ENCODE assay signal across 23 mouse cellular contexts in the genomic region with DNA sequence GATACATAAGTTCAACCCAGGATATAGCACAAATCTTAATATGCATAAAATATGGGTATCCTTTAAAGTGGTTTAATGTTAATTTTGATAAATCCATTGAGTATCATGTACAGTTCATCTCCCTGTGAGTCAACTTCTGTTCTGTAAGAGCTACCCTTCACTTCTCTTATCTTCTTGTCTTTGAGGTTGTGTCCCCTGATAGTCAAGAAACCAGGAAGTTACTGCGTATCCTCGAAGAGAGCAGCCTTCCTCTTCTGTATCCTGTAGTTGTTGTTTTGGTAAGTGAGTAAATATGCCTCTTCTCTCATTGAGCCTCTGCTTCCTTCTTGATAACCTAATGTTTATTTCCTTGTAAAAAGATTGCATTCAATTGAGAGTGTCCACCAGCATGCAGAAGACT.
A peak's percentile ranks its signal among the peaks of the same experiment; 100 is the strongest.
DNase-seq lines count a peak whose midpoint lies in the region; ATAC-seq and TF ChIP-seq lines count a peak whose summit lies in the region.
"Had no signal": no experiment of that assay in that cellular context is flagged by ENCODE, and none has a peak within 500 bp of the region (broad histone marks: within the 10 kb centered on the region; RNA-seq: fewer than 3 reads in every experiment).

No protein-coding gene starts in this region.

- ATAC-seq in lung, postnatal 0 days = peak; percentile 19; the same call in 1 of the 2 replicates
- ATAC-seq in G1E (ENCODE audit: extremely low read depth, insufficient number of reproducible peaks, low FRiP score, poor library complexity, severe bottlenecking) = peak; percentile 62
- 0 out of 2 replicates have a peak, but pooled peaks have one; percentile 26 for ATAC-seq in megakaryocyte progenitor cell, adult 5-6 weeks (replicated peaks; ENCODE audit: poor library complexity)
- ATAC-seq: CD4-positive, CD25-positive, alpha-beta regulatory T cell, adult 4 months; forebrain, embryonic 13.5 days; forebrain, embryonic 16.5 days; hindbrain, embryonic 16.5 days had no signal

- no peaks in the 10 kb centered on the region for H3K79me2 ChIP-seq in MEL (ENCODE audit: control insufficient read depth, insufficient read depth, low read length, poor library complexity)

- no peak for TF ChIP-seq CTCF in lung, postnatal 0 days (IDR thresholded peaks at IDR 0.05)
- no peak for TF ChIP-seq CTCF in G1E (IDR thresholded peaks at IDR 0.05; ENCODE audit: low read depth, low read length)
- TF ChIP-seq CTCF in MEL (IDR thresholded peaks at IDR 0.05 in 2 of 3, conservative IDR thresholded peaks at IDR 0.05 in 1 of 3; ENCODE audit: control insufficient read depth in 1 of 3, insufficient read depth in 1 of 3, low read depth in 2 of 3, low read length in 3 of 3, poor library complexity in 1 of 3, severe bottlenecking in 1 of 3) = no peak

- WGBS in lung, postnatal 0 days = 50% methylated on average over 2 of the region's 2 CpGs

- H3K36me3 ChIP-seq in lung, postnatal 0 days (ENCODE audit: insufficient read depth, low read length) = no peaks in the 10 kb centered on the region
- H3K36me3 ChIP-seq in G1E (replicated peaks) (no peaks in the 10 kb centered on the region), MEL (ENCODE audit: control insufficient read depth in 1 of 2, insufficient read depth in 2 of 2, low read length in 2 of 2) (peaks cover 0 to 16% of the 10 kb centered on the region in 2 experiments; a peak in 2 of 4 replicates)
- H3K36me3 ChIP-seq: forebrain, embryonic 10.5 days; hindbrain, embryonic 10.5 days; hindbrain, embryonic 13.5 days had no signal

- H3K9me3 ChIP-seq in lung, postnatal 0 days (ENCODE audit: low read length) = no peaks in the 10 kb centered on the region
- H3K9me3 ChIP-seq in G1E (replicated peaks) (no peaks in the 10 kb centered on the region), MEL (replicated peaks; ENCODE audit: insufficient read depth, low read length) (no peaks in the 10 kb centered on the region)
- H3K9me3 ChIP-seq: forebrain, embryonic 10.5 days; forebrain, embryonic 13.5 days; hindbrain, embryonic 10.5 days; hindbrain, embryonic 13.5 days had no signal

- no peaks in the 10 kb centered on the region for H3K4me1 ChIP-seq in lung, postnatal 0 days (ENCODE audit: insufficient read depth, low read depth, low read length)
- H3K4me1 ChIP-seq in G1E (ENCODE audit: insufficient read depth, low read depth, low read length) = no peaks in the 10 kb centered on the region
- H3K4me1 ChIP-seq in MEL (ENCODE audit: control insufficient read depth in 1 of 2, insufficient read depth in 2 of 2, low read length in 2 of 2) = peaks cover 0 to 3% of the 10 kb centered on the region in 2 experiments; a peak in 2 of 4 replicates
- H3K4me1 ChIP-seq: forebrain, embryonic 10.5 days; forebrain, embryonic 13.5 days; hindbrain, embryonic 10.5 days; hindbrain, embryonic 13.5 days had no signal

- no peak overlapping the region for H3K4me2 ChIP-seq in lung, postnatal 0 days (replicated peaks; ENCODE audit: low read depth, low read length)
- H3K4me2 ChIP-seq: forebrain, embryonic 13.5 days; heart, embryonic 11.5 days; hindbrain, embryonic 13.5 days had no signal

- TF ChIP-seq POLR2A in MEL (IDR thresholded peaks at IDR 0.05; ENCODE audit: control insufficient read depth in 1 of 2, insufficient read depth in 1 of 2, low read depth in 1 of 2, low read length in 2 of 2, poor library complexity in 1 of 2) = no peak

- H3K9ac ChIP-seq in lung, postnatal 0 days (replicated peaks; ENCODE audit: low read depth) = no peak overlapping the region
- no peak overlapping the region for H3K9ac ChIP-seq in MEL (ENCODE audit: control insufficient read depth, low read depth, low read length, poor library complexity, severe bottlenecking)
- H3K9ac ChIP-seq: forebrain, embryonic 13.5 days; hindbrain, embryonic 13.5 days had no signal

- H3K27ac ChIP-seq in lung, postnatal 0 days (ENCODE audit: low read length) = no peak overlapping the region
- H3K27ac ChIP-seq in MEL (ENCODE audit: control insufficient read depth, low read depth, low read length) = peak overlapping the region; percentile 5; the same call in 1 of the 2 replicates
- H3K27ac ChIP-seq: forebrain, embryonic 10.5 days; forebrain, embryonic 13.5 days; hindbrain, embryonic 10.5 days; hindbrain, embryonic 13.5 days had no signal

- no peaks in the 10 kb centered on the region for H3K27me3 ChIP-seq in lung, postnatal 0 days (replicated peaks; ENCODE audit: insufficient read depth, low read length)
- H3K27me3 ChIP-seq in G1E (ENCODE audit: insufficient read depth, low read length) (no peaks in the 10 kb centered on the region), MEL (ENCODE audit: control insufficient read depth in 1 of 2, insufficient read depth in 2 of 2, low read length in 2 of 2) (no peaks in the 10 kb centered on the region)
- H3K27me3 ChIP-seq: forebrain, embryonic 13.5 days; hindbrain, embryonic 13.5 days had no signal

- peak; percentile 41; the same call in 1 of the 2 replicates for TF ChIP-seq EP300 in lung, postnatal 0 days (IDR thresholded peaks at IDR 0.05)
- peak; percentile 86 to 93 for TF ChIP-seq EP300 in MEL (IDR thresholded peaks at IDR 0.05; ENCODE audit: low read depth in 1 of 2, low read length in 2 of 2)

- TF ChIP-seq RAD21 in MEL (IDR thresholded peaks at IDR 0.05; ENCODE audit: low read depth, low read length) = no peak

- no peak overlapping the region for H3K4me3 ChIP-seq in lung, postnatal 0 days (ENCODE audit: low read depth, low read length)
- H3K4me3 ChIP-seq in G1E (ENCODE audit: low read depth, low read length) (no peak overlapping the region), MEL (ENCODE audit: control insufficient read depth in 1 of 2, insufficient read depth in 1 of 2, low read depth in 2 of 2, low read length in 2 of 2) (no peak overlapping the region)
- H3K4me3 ChIP-seq: forebrain, embryonic 10.5 days; forebrain, embryonic 13.5 days; hindbrain, embryonic 10.5 days; hindbrain, embryonic 13.5 days had no signal

- no peak for DNase-seq in lung, postnatal 0 days (ENCODE audit: low spot score)
- DNase-seq in lung, postnatal 10 days = no peak
- DNase-seq in G1E (ENCODE audit: low spot score) = no peak
- DNase-seq in MEL (ENCODE audit: low read depth, low spot score) = peak; percentile 81
- DNase-seq in embryo, embryonic 10.5 days (ENCODE audit: low spot score) = no peak
- DNase-seq: adrenal gland, adult 2 months; adrenal gland, postnatal 14 days; cerebellum, adult 11 months; cerebellum, adult 2 months; cerebellum, adult 9-11 months; cerebellum, postnatal 25 days; gastrocnemius, postnatal 14 days; heart, adult 11 months; heart, postnatal 36 days had no signal

TF ChIP-seq in MEL, 35 proteins besides CTCF, POLR2A, EP300 and RAD21:
- peak; percentile 16; the same call in 1 of the 2 replicates for TF ChIP-seq MAFK (IDR thresholded peaks at IDR 0.05; ENCODE audit: borderline replicate concordance, low read depth, low read length)
- no peak for TF ChIP-seq NELFE (IDR thresholded peaks at IDR 0.05; ENCODE audit: low read depth, low read length)
- no peak for TF ChIP-seq USF1 (IDR thresholded peaks at IDR 0.05; ENCODE audit: low read depth, low read length)
- no peak for TF ChIP-seq CHD2 (IDR thresholded peaks at IDR 0.05; ENCODE audit: low read length)
- no peak for TF ChIP-seq USF2 (IDR thresholded peaks at IDR 0.05; ENCODE audit: borderline replicate concordance in 1 of 2, insufficient read depth in 1 of 2, low read depth in 1 of 2, low read length in 2 of 2)
- TF ChIP-seq MAX (IDR thresholded peaks at IDR 0.05; ENCODE audit: low read length) = no peak
- TF ChIP-seq ZMIZ1 (IDR thresholded peaks at IDR 0.05; ENCODE audit: low read depth, low read length) = no peak
- no peak for TF ChIP-seq MYC (IDR thresholded peaks at IDR 0.05; ENCODE audit: low read depth, low read length)
- no peak for TF ChIP-seq MXI1 (IDR thresholded peaks at IDR 0.05; ENCODE audit: low read depth, low read length)
- no peak for TF ChIP-seq NRF1 (IDR thresholded peaks at IDR 0.05; ENCODE audit: insufficient read depth, low read depth, low read length, poor library complexity, severe bottlenecking)
- TF ChIP-seq UBTF (IDR thresholded peaks at IDR 0.05; ENCODE audit: borderline replicate concordance, insufficient read depth, low read depth, low read length) = no peak
- TF ChIP-seq TAL1 (IDR thresholded peaks at IDR 0.05; ENCODE audit: low read length) = no peak
- TF ChIP-seq JUND (IDR thresholded peaks at IDR 0.05; ENCODE audit: low read depth, low read length) = peak; percentile 28; the same call in 1 of the 2 replicates
- TF ChIP-seq MYB (IDR thresholded peaks at IDR 0.05; ENCODE audit: low read depth, low read length) = 0 out of 2 replicates have a peak, but pooled peaks have one; percentile 31
- TF ChIP-seq GATA1 (IDR thresholded peaks at IDR 0.05; ENCODE audit: low read depth, low read length) = peak; percentile 94
- TF ChIP-seq RCOR1 (IDR thresholded peaks at IDR 0.05; ENCODE audit: low read depth, low read length) = peak; percentile 61; the same call in 1 of the 2 replicates
- no peak for TF ChIP-seq POLR2AphosphoS5 (IDR thresholded peaks at IDR 0.05; ENCODE audit: borderline replicate concordance, low read depth, low read length)
- TF ChIP-seq BHLHE40 (IDR thresholded peaks at IDR 0.05; ENCODE audit: borderline replicate concordance, low read depth, low read length) = no peak
- TF ChIP-seq SIN3A (IDR thresholded peaks at IDR 0.05; ENCODE audit: low read length) = no peak
- no peak for TF ChIP-seq ZC3H11A (IDR thresholded peaks at IDR 0.05; ENCODE audit: low read depth, low read length)
- peak; percentile 80 for TF ChIP-seq ELF1 (IDR thresholded peaks at IDR 0.05; ENCODE audit: low read depth, low read length)
- no peak for TF ChIP-seq TBP (IDR thresholded peaks at IDR 0.05; ENCODE audit: low read depth, low read length)
- no peak for TF ChIP-seq MAZ (IDR thresholded peaks at IDR 0.05; ENCODE audit: low read depth, low read length)
- TF ChIP-seq TCF12 (IDR thresholded peaks at IDR 0.05; ENCODE audit: low read depth, low read length) = peak; percentile 76
- no peak for TF ChIP-seq E2F4 (IDR thresholded peaks at IDR 0.05; ENCODE audit: borderline replicate concordance, low read depth, low read length)
- peak; percentile 48; the same call in 1 of the 2 replicates for TF ChIP-seq ETS1 (IDR thresholded peaks at IDR 0.05; ENCODE audit: low read depth, low read length)
